Mouse (Mus musculus) hindbrain, embryonic 11.5 days (tissue): Measurements from ENCODE around the gene Qsox2. TPM values are rescaled to one million over a fixed set of nuclear protein-coding genes. Genes with fewer than 3 reads are reported as not detected.

Source experiments
- ATAC-seq: fragments of 200-750 bp; cut with Nextera tagmentation; 2 replicates; pipeline ENCODE4 v1.8.0; 2017; ENCODE audit warnings: mild to moderate bottlenecking, moderate TSS enrichment, moderate library complexity; ENCODE audit not compliant: low FRiP score
- DNase-seq: peaks from one replicate; pipeline ENCODE4 v3.0.0-alpha.2; 2015; ENCODE audit warnings: low spot score
- H3K27ac ChIP-seq: fragments of 300-500 bp; sonication (generic); 2 replicates; pipeline ENCODE4 v1.5.1; 2014; ENCODE audit warnings: mild to moderate bottlenecking, low read depth, low read length
- H3K27me3 ChIP-seq: fragments of 300-500 bp; sonication (generic); 2 replicates; pipeline ENCODE4 v1.6.1; 2014; ENCODE audit warnings: mild to moderate bottlenecking, low read length, moderate library complexity, mixed read lengths; ENCODE audit not compliant: control insufficient read depth, insufficient read depth
- H3K36me3 ChIP-seq: fragments of 300-500 bp; sonication (generic); 2 replicates; pipeline ENCODE4 v1.6.1; 2014; ENCODE audit warnings: mild to moderate bottlenecking, low read length, moderate library complexity, mixed read lengths; ENCODE audit not compliant: control insufficient read depth, insufficient read depth
- H3K4me1 ChIP-seq: fragments of 300-500 bp; sonication (generic); replicated peaks from 2 replicates; pipeline ENCODE4 v1.6.1; 2014; ENCODE audit warnings: low read length, mixed read lengths; ENCODE audit not compliant: control insufficient read depth, insufficient read depth
- H3K4me2 ChIP-seq: fragments of 300-500 bp; sonication (generic); replicated peaks from 2 replicates; pipeline ENCODE4 v1.6.1; 2014; ENCODE audit warnings: mild to moderate bottlenecking, low read depth, low read length
- H3K4me3 ChIP-seq: fragments of 300-500 bp; sonication (generic); 2 replicates; pipeline ENCODE4 v1.5.1; 2014; ENCODE audit warnings: low read depth, low read length
- H3K9ac ChIP-seq: fragments of 300-500 bp; sonication (generic); 2 replicates; pipeline ENCODE4 v1.6.1; 2014; ENCODE audit warnings: low read depth, low read length
- H3K9me3 ChIP-seq: fragments of 300-500 bp; sonication (generic); 2 replicates; pipeline ENCODE4 v1.6.1; 2016; ENCODE audit warnings: low read length; ENCODE audit not compliant: control insufficient read depth
- WGBS: fragments of 180-500 bp; shearing (Covaris S2); extraction: QIAGEN DNeasy Blood & Tissue Kit; methylation state at CpG from one replicate; pipeline ENCODE4 v1.1.7; 2014; 5-methylcytosine and 5-hydroxymethylcytosine counted together
- polyA plus RNA-seq: library from polyadenylated mRNA; unstranded; fragments of >200 nt; fragmentation: Nextera tagmentation; extraction: Ambion mirVana; gene quantifications from 2 replicates; pipeline ENCODE4 v1.2.1, GENCODE M21; 2014

Gene Qsox2
- polyA plus RNA-seq, 1 experiment from 2014 or later: 15.8 TPM

GRCm38 (mm10) chr2:26264646-26265045, 27.3 kb upstream of the Qsox2 start:
- no peaks in the 10 kb centered on the region for H3K9me3 ChIP-seq
- DNase-seq: no peak
- 72% methylated on average over 4 of the region's 4 CpGs for WGBS
- no peak overlapping the region for H3K27ac ChIP-seq
- no peaks in the 10 kb centered on the region for H3K4me1 ChIP-seq
- H3K9ac ChIP-seq: no peak overlapping the region
- H3K27me3 ChIP-seq: no peaks in the 10 kb centered on the region
- ATAC-seq: no peak
- no peak overlapping the region for H3K4me2 ChIP-seq
- H3K4me3 ChIP-seq: no peak overlapping the region
- no peaks in the 10 kb centered on the region for H3K36me3 ChIP-seq

GRCm38 (mm10) chr2:26257315-26258096, 20.2 kb upstream of the Qsox2 start:
- no peak overlapping the region for H3K4me3 ChIP-seq
- DNase-seq (no peak), ATAC-seq (no peak)
- H3K9me3 ChIP-seq: no peaks in the 10 kb centered on the region
- no peak overlapping the region for H3K4me2 ChIP-seq
- no peaks in the 10 kb centered on the region for H3K27me3 ChIP-seq
- no peaks in the 10 kb centered on the region for H3K36me3 ChIP-seq
- WGBS: 85% methylated on average over 16 of the region's 16 CpGs
- H3K4me1 ChIP-seq: no peaks in the 10 kb centered on the region
- no peak overlapping the region for H3K9ac ChIP-seq
- no peak overlapping the region for H3K27ac ChIP-seq

GRCm38 (mm10) chr2:26254816-26255215, 17.5 kb upstream of the Qsox2 start:
- H3K27ac ChIP-seq: no peak overlapping the region
- no peaks in the 10 kb centered on the region for H3K9me3 ChIP-seq
- H3K4me1 ChIP-seq: no peaks in the 10 kb centered on the region
- no peak overlapping the region for H3K4me3 ChIP-seq
- DNase-seq (no peak), ATAC-seq (no peak)
- H3K4me2 ChIP-seq: no peak overlapping the region
- no peaks in the 10 kb centered on the region for H3K27me3 ChIP-seq
- H3K9ac ChIP-seq: no peak overlapping the region
- no peaks in the 10 kb centered on the region for H3K36me3 ChIP-seq
- WGBS: 65% methylated on average over 4 of the region's 4 CpGs

GRCm38 (mm10) chr2:26252514-26253206, 15.3 kb upstream of the Qsox2 start:
- Histone ChIP-seq H3K4me2 (no peak overlapping the region), H3K4me1 (no peaks in the 10 kb centered on the region), H3K27me3 (no peaks in the 10 kb centered on the region), H3K9me3 (no peaks in the 10 kb centered on the region), H3K27ac (no peak overlapping the region), H3K36me3 (no peaks in the 10 kb centered on the region), H3K9ac (no peak overlapping the region), H3K4me3 (no peak overlapping the region)
- no peak for DNase-seq
- 68% methylated on average over 8 of the region's 8 CpGs for WGBS
- ATAC-seq: no peak

- H3K4me3 ChIP-seq: no peak overlapping the region
- no peaks in the 10 kb centered on the region for H3K36me3 ChIP-seq
- no peak for DNase-seq
- ATAC-seq: no peak
- no peak overlapping the region for H3K4me2 ChIP-seq
- H3K9ac ChIP-seq: no peak overlapping the region
- H3K9me3 ChIP-seq: no peaks in the 10 kb centered on the region
- 63% methylated on average over 3 of the region's 3 CpGs for WGBS
- no peaks in the 10 kb centered on the region for H3K27me3 ChIP-seq
- no peaks in the 10 kb centered on the region for H3K4me1 ChIP-seq
- H3K27ac ChIP-seq: no peak overlapping the region
Measured at GRCm38 (mm10) chr2:26247531-26247930, 10.2 kb upstream of the Qsox2 start.

- Histone ChIP-seq H3K9me3 (no peaks in the 10 kb centered on the region), H3K4me3 (no peak overlapping the region), H3K4me1 (peaks cover 4% of the 10 kb centered on the region; the same call in 1 of the 2 replicates), H3K9ac (no peak overlapping the region), H3K27ac (no peak overlapping the region), H3K4me2 (no peak overlapping the region), H3K27me3 (no peaks in the 10 kb centered on the region), H3K36me3 (no peaks in the 10 kb centered on the region)
- ATAC-seq (no peak), DNase-seq (no peak)
- 75% methylated on average over 3 of the region's 3 CpGs for WGBS
Measured at GRCm38 (mm10) chr2:26240841-26241240, 3.5 kb upstream of the Qsox2 start.

- DNase-seq: no peak
- Histone ChIP-seq H3K36me3 (no peaks in the 10 kb centered on the region), H3K9ac (no peak overlapping the region), H3K4me3 (no peak overlapping the region), H3K4me2 (no peak overlapping the region), H3K27me3 (no peaks in the 10 kb centered on the region), H3K9me3 (no peaks in the 10 kb centered on the region), H3K4me1 (peaks cover 4% of the 10 kb centered on the region; the same call in 1 of the 2 replicates), H3K27ac (no peak overlapping the region)
- WGBS: 74% methylated on average over 9 of the region's 9 CpGs
- no peak for ATAC-seq
Measured at GRCm38 (mm10) chr2:26240330-26240729, 3.0 kb upstream of the Qsox2 start.

GRCm38 (mm10) chr2:26236681-26237289, 540 bp downstream of the Qsox2 start:
- WGBS: 1% methylated on average over 44 of the region's 51 CpGs
- no peaks in the 10 kb centered on the region for H3K27me3 ChIP-seq
- peak overlapping the region; percentile 96 for H3K4me3 ChIP-seq
- peak; percentile 65; the same call in 1 of the 2 replicates for ATAC-seq
- peaks cover 4% of the 10 kb centered on the region; the same call in 1 of the 2 replicates for H3K4me1 ChIP-seq
- H3K9me3 ChIP-seq: no peaks in the 10 kb centered on the region
- H3K4me2 ChIP-seq: peak overlapping the region; percentile 84
- DNase-seq: no peak
- H3K9ac ChIP-seq: peak overlapping the region; percentile 93
- H3K27ac ChIP-seq: peak overlapping the region; percentile 72; the same call in 1 of the 2 replicates
- no peaks in the 10 kb centered on the region for H3K36me3 ChIP-seq
